Mouse (Mus musculus): Measurements from ENCODE around the gene Inka1.

GRCm38 (mm10) chr9:108008041-108008440 lies 22.4 kb upstream of the Inka1 start:
- TF ChIP-seq CTCF (IDR thresholded peaks at IDR 0.05; ENCODE audit: low read depth) (no peak), EP300 (optimal IDR thresholded peaks at IDR 0.05) (no peak)
